Mouse (Mus musculus) liver, embryonic 14.5 days (tissue): Measurements from ENCODE around the gene Ltb4r1. TPM values are rescaled to one million over a fixed set of nuclear protein-coding genes. Genes with fewer than 3 reads are reported as not detected.
A peak's percentile ranks its signal among the peaks of the same experiment; 100 is the strongest.
"Not testable (repeated sequence)": the region's sequence is repeated elsewhere in the genome, so short reads cannot be mapped to it uniquely, and the experiment has no call there.

Experiments
- ATAC-seq: fragments of 200-750 bp; cut with Nextera tagmentation; 2 replicates; pipeline ENCODE4 v1.8.0; 2017; ENCODE audit warnings: moderate number of reproducible peaks, mild to moderate bottlenecking, moderate library complexity; ENCODE audit not compliant: insufficient read depth
- DNase-seq, 3 experiments: peaks; one replicate each; pipeline ENCODE4 v3.0.0-alpha.2; 2012 to 2013; ENCODE audit warnings: low read depth in 3 of 3, low spot score in 3 of 3
- H3K27ac ChIP-seq: fragments of 300-500 bp; sonication (generic); 2 replicates; pipeline ENCODE4 v1.5.1; 2014; ENCODE audit warnings: moderate library complexity, mild to moderate bottlenecking, control low read depth, inconsistent platforms
- H3K27me3 ChIP-seq: fragments of 300-500 bp; sonication (generic); 2 replicates; pipeline ENCODE4 v1.6.1; 2014; ENCODE audit warnings: mild to moderate bottlenecking, low read length, moderate library complexity; ENCODE audit not compliant: control insufficient read depth, insufficient read depth
- H3K36me3 ChIP-seq: fragments of 300-500 bp; sonication (generic); replicated peaks from 2 replicates; pipeline ENCODE4 v1.6.1; 2014; ENCODE audit warnings: low read depth; ENCODE audit not compliant: control insufficient read depth, insufficient read depth
- H3K4me1 ChIP-seq, 2 experiments: fragments of 200-500 bp in 1 of 2; fragments of 300-500 bp in 1 of 2; sonication (generic) in 1 of 2; replicated peaks; 2 replicates each; pipeline ENCODE4 v1.6.1; 2012 to 2014; ENCODE audit warnings: antibody characterized with exemption in 1 of 2, inconsistent platforms in 1 of 2, low read length in 1 of 2; ENCODE audit not compliant: control insufficient read depth in 2 of 2, insufficient read depth in 2 of 2
- H3K4me2 ChIP-seq: fragments of 300-500 bp; sonication (generic); 2 replicates; pipeline ENCODE4 v1.6.1; 2014; ENCODE audit warnings: low read depth, mild to moderate bottlenecking, control low read depth, moderate library complexity
- H3K4me3 ChIP-seq, 2 experiments: fragments of 200-500 bp in 1 of 2; fragments of 300-500 bp in 1 of 2; sonication (generic) in 1 of 2; 2 replicates each; pipeline ENCODE4 v1.5.1; 2012 to 2014; ENCODE audit warnings: low read depth in 2 of 2, low read length in 2 of 2, mild to moderate bottlenecking in 2 of 2, control low read depth in 1 of 2, inconsistent platforms in 1 of 2, moderate library complexity in 1 of 2; ENCODE audit not compliant: insufficient read depth in 1 of 2
- H3K9ac ChIP-seq: fragments of 300-500 bp; sonication (generic); replicated peaks from 2 replicates; pipeline ENCODE4 v1.6.1; 2014; ENCODE audit warnings: mild to moderate bottlenecking, control low read depth, moderate library complexity
- H3K9me3 ChIP-seq: fragments of 300-500 bp; sonication (generic); 2 replicates; pipeline ENCODE4 v1.6.1; 2016; ENCODE audit warnings: low read length, mixed read lengths; ENCODE audit not compliant: control insufficient read depth
- CTCF ChIP-seq: IDR thresholded peaks from 2 replicates; pipeline ENCODE4 v1.5.1; 2016; ENCODE audit warnings: antibody characterized with exemption, low read depth, control low read depth
- EP300 ChIP-seq: IDR thresholded peaks from 2 replicates; pipeline ENCODE4 v1.6.1; 2016; ENCODE audit warnings: antibody characterized with exemption, low read depth
- WGBS: fragments of 180-500 bp; shearing (Covaris S2); extraction: QIAGEN DNeasy Blood & Tissue Kit; methylation state at CpG from one replicate; pipeline ENCODE4 v1.1.7; 2014; ENCODE audit not compliant: insufficient replicate concordance; 5-methylcytosine and 5-hydroxymethylcytosine counted together
- polyA plus RNA-seq, 2 experiments: library from polyadenylated mRNA; depleted of rRNA in 1 of 2; stranded (reverse) in 1 of 2; unstranded in 1 of 2; fragments of >200 nt; fragmentation: Nextera tagmentation in 1 of 2; extraction: Ambion mirVana in 1 of 2; gene quantifications; 2 replicates each; pipeline versions ENCODE4 v1.2.1 to v1.2.3; 2012 to 2014

Ltb4r1 gene
- polyA plus RNA-seq, 2 experiments, result 2.7 to 2.9 TPM

DNA sequence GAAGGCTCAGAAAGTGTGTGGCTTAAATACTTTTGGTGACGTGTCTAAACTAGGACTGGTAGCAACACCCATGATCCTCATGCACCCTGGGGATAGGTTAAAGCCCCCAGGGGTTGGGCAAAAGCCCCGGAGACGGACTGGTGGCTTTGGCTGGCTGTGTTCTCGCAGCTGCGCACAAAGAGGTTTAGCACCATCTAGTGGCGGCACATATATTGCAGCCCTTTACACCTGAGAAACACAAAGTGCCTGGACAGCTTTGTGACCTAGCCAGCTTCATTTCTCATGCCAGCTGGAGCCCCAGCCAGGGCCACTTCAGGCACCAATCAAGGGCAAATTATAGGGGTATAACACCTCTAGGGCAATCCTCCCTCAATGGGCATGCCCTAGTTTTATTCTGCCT is 5.6 kb upstream of the Ltb4r1 start:
- DNase-seq, result peak; percentile 37 to 47 (median 39)
- peak; percentile 87 for TF ChIP-seq CTCF
- Histone ChIP-seq H3K4me2 (peak overlapping the region; percentile 47), H3K27me3 (peaks cover 28% of the 10 kb centered on the region)
- WGBS, result 2% methylated on average over 6 of the region's 6 CpGs
- H3K9me3 ChIP-seq, H3K36me3 ChIP-seq, H3K27ac ChIP-seq, H3K9ac ChIP-seq, H3K4me1 ChIP-seq, H3K4me3 ChIP-seq: not testable (repeated sequence)
- 0 out of 2 replicates have a peak, but pooled peaks have one; percentile 4 for ATAC-seq

DNA sequence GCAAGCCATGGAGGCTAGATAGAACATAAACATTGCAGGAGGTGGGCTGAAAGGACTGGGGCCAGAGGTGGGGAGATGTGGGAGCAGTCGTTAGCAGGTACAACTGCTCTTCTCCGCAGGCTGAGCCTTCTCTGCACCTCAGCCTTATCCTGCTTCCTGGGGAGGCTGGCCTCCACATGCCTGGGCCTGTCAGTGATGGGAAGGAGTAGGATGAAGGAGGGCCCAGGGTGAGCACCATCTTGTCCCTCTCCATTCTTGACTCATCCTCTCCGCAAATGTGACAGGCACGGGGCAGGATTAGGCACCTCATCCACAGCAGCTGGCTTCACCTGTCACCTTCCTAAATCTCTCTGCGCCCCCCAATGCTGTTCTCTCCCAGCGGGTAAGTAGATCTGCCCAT is 4.6 kb upstream of the Ltb4r1 start, which contains the start of gene Ltb4r2:
TSS of gene Ltb4r2 (plus strand) at position 266 of the 400 bp plus-strand sequence.
- Histone ChIP-seq H3K4me2 (peak within 1 kb of the TSS; percentile 74), H3K36me3 (0 out of 2 replicates have a peak, but pooled peaks cover 2% of the 10 kb centered on the region), H3K4me3 (peak within 1 kb of the TSS; percentile 29 to 48), H3K9ac (peak within 1 kb of the TSS; percentile 42), H3K4me1 (peaks cover 2 to 7% of the 10 kb centered on the region in 2 experiments; a peak in 3 of 4 replicates), H3K27ac (no peak within 1 kb of the TSS), H3K27me3 (peaks cover 28% of the 10 kb centered on the region), H3K9me3 (no peaks in the 10 kb centered on the region)
- ATAC-seq, result no peak
- DNase-seq, result no peak
- TF ChIP-seq CTCF, result no peak
- TF ChIP-seq EP300, result no peak
- 83% methylated on average over 6 of the region's 6 CpGs for WGBS

GRCm38 (mm10) chr14:55762001-55762821 is 3.6 kb upstream of the Ltb4r1 start:
- no peak for TF ChIP-seq EP300
- 0 out of 2 replicates have a peak, but pooled peaks have one; percentile 15 for TF ChIP-seq CTCF
- DNase-seq (no peak), ATAC-seq (peak; percentile 30; the same call in 1 of the 2 replicates)
- 3% methylated on average over 77 of the region's 77 CpGs for WGBS
- peak overlapping the region; percentile 74 for H3K4me2 ChIP-seq
- no peaks in the 10 kb centered on the region for H3K36me3 ChIP-seq
- peaks cover 31% of the 10 kb centered on the region for H3K27me3 ChIP-seq
- H3K4me3 ChIP-seq, result peak overlapping the region; percentile 29 to 48
- no peaks in the 10 kb centered on the region for H3K9me3 ChIP-seq
- H3K27ac ChIP-seq, result no peak overlapping the region
- H3K9ac ChIP-seq, result peak overlapping the region; percentile 42
- peaks cover 2 to 9% of the 10 kb centered on the region in 2 experiments; a peak in 3 of 4 replicates for H3K4me1 ChIP-seq

DNA sequence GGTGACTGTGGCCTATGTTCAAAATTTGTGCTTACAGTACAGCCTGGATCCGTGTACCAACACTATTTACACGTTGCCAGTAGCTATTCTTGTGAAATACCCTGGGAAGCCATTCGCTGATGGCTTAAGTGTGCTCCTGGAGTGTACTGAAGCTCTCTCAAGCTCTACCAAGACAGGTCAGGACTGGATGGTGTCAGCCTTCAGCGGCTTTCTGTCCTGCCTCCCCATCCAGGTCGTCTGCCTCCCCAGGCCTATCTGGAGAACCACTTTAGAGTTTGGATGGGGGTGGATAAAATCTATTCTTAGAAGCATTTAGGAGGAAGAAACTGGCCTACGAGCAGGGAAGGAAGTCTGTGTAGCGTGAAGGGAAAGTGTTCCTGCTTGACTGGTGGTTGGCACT is 2.6 kb upstream of the Ltb4r1 start:
- DNase-seq (no peak), ATAC-seq (no peak)
- Histone ChIP-seq H3K4me3 (no peak overlapping the region), H3K4me2 (peak overlapping the region; percentile 74; the same call in 1 of the 2 replicates), H3K4me1 (peaks cover 3 to 12% of the 10 kb centered on the region in 2 experiments), H3K27me3 (peaks cover 33% of the 10 kb centered on the region), H3K36me3 (no peaks in the 10 kb centered on the region), H3K27ac (no peak overlapping the region), H3K9ac (no peak overlapping the region), H3K9me3 (no peaks in the 10 kb centered on the region)
- WGBS, result 35% methylated on average over 7 of the region's 7 CpGs
- TF ChIP-seq EP300, result no peak
- TF ChIP-seq CTCF, result no peak
